Mouse (Mus musculus) forelimb bud, embryonic 11.5 days (tissue): ENCODE results near the gene Cldn13.
A peak's percentile ranks its signal among the peaks of the same experiment; 100 is the strongest.

Experiments used
- DNase-seq: peaks from one replicate; pipeline ENCODE4 v3.0.0-alpha.2; 2012; ENCODE audit warnings: low read depth, low spot score

The Cldn13 gene

GRCm38 (mm10) chr5:134892717-134893116 lies 22.6 kb downstream of the Cldn13 start:
- no peak for DNase-seq

DNA sequence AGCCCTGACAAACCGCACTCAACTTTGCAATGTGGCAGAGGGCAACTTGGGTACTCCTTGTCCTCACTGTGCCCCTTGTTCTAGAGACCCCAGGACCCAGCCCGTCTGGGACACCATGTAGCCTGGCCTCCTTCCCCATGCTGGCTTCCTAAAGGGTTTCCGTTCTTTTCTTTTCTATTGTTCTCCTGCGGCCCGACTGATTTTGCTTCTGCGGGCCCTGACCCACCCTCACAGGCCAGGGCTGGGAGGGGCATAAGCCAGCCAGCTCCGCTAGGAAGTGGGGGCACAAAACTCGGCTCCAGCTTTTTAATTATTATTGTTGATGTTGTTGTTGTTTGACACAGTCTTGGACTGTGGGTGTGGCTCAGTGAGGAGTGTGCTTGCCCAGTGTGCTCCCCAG lies 23.8 kb downstream of the Cldn13 start:
- DNase-seq: no peak

DNA sequence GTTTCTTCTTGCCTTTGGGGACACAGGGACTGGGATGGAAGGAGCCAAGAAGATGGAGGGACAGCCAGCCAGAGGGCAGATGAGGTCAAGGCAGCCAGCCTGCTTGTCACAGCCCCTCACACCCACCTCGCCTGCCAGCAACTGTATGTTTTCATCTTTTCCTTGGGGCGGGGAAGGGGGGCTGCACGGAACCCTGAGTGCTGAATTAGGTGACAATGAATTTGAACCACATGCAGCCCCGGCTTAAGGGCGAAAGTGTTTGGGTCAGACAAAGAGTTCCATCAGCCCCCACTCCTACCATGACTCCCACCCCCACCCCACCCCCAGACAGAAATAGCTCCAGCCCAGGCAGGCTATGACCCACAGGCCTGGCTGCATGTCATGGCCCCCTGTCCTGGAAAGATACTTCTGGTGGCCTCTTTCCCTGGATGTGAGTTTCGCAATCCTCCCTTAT lies 24.7 kb downstream of the Cldn13 start:
- no peak for DNase-seq

- no peak for DNase-seq
Measured at GRCm38 (mm10) chr5:134888505-134888904, 26.8 kb downstream of the Cldn13 start.

DNA sequence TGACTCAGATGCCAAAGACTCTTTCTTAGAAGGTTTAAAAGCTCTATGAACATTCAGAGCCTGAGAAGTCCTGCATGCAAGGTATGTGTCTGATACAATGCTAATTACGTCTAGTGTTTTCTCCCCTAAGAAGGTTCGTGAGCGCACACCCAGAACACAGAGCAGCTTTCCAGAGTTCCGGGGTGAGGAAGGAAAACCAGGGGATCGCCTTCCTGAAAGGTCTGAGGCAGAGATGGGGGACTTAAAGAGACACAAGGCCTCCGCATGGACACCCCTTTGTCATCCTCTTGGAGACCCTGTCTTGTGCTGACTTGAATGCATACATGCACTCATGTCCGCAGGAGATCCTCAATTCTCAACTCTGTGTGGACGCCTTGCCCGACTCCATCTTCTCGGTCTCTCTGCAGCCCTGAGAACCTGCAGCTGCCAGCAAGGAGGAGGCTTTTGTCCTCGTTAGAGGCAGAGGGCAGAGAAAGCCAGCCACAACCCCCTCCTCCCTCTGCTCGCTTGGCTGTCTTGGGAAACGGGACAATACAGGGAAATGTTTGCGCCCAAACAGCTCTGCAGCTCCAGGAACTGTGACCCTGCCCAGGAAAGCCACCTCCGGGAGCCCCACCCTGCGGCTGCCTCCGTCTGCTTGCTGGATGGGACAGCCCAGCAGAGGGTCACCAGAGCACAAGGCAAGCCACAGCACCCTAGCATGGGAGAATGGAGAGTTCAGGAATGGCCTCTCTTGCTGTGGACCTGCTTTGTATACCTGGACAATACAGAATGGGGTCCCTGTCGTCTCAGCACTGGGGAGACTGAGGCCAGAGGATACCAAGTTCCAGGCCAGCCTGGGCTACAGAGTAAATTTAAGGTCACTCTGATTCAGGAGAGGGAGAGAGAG lies 27.6 kb downstream of the Cldn13 start:
- no peak for DNase-seq

- DNase-seq: no peak
Measured at GRCm38 (mm10) chr5:134883077-134883476, 32.2 kb downstream of the Cldn13 start.

DNA sequence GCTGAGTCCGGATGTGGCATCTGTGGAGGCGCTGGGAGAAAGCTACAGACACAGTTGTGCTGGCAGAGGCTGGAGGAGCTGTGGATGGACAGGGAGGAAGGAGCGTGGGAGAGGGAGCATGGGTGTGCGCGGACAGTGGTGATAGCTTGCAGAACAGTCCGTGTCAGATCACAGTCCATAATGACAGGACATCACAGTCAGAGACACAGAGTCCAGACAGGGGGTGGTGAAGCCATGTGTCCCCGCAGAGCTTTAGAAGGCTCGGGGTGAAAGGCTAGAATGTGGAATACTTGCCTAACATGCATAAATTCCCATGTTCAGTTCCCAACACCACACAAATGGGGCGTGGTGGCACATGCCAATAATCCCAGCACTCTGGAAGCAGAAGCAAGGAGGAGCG lies 38.5 kb downstream of the Cldn13 start:
- DNase-seq: no peak

- DNase-seq: no peak
Measured at GRCm38 (mm10) chr5:134875245-134875644, 40.1 kb downstream of the Cldn13 start.

DNA sequence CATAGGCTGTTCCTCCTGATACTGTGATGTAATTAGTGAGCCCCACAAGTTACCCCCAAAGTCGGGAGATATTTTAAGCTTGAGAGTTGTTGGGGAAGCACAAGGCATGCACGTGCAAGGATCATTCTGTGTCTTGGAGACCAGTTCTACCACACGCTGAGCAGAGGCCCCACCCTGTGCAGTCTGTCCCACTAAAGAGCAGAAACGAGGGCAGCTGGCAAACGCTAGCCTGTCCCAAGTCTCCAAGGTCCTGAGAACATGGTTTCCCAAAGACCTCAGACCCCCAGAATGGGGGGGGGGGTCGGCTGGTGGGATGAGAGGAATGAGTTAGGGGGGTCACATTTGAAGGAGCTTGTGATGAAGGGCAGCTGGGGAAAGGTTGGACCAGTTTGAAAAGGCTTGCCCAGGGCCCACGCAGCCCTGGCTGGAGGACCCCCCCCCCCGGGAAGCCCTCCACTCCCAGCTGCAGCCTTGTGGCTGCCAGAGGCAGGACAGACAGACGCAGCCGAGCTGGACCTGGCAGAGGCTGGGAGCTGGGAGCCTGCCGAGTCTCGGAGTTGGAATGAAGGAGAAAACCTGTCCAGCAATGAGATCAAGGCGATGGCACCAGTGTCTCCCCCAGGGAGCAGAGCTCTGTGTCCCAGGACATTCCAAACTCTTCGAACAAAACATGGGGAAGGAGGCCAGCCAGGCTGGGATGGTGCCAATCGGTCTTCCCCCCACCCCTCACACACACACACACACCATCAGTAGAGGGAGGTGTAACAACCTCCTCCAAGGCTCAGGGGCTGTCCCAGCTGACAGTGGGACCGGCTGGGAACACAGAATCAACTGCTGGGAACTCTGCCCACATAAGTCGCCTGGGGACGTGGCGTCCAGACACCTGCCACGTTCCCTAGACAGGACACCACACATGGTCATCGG lies 41.1 kb downstream of the Cldn13 start:
- DNase-seq: no peak

- DNase-seq: no peak
Measured at GRCm38 (mm10) chr5:134873034-134873433, 42.3 kb downstream of the Cldn13 start.

DNA sequence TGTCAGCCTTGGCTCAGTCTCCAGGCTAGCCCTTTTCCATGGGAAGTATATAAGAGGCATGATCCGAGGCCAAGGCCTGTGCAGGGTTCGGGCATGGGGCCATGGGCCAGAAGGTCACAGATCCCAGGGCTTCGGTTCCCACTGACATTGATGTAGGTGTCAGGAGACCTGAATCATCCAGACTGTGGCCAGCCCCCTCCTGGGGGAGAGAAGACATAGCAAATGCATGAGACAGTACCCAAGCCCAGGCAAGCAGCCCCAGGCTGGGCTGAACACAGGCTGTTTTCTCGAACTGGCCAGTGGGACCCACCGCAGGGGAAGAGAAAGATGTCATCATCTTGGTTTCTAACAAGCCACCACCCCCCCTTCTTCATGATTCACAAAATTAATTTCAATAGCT lies 42.7 kb downstream of the Cldn13 start:
- no peak for DNase-seq

GRCm38 (mm10) chr5:134868506-134868905 lies 46.8 kb downstream of the Cldn13 start:
- DNase-seq: no peak

DNA sequence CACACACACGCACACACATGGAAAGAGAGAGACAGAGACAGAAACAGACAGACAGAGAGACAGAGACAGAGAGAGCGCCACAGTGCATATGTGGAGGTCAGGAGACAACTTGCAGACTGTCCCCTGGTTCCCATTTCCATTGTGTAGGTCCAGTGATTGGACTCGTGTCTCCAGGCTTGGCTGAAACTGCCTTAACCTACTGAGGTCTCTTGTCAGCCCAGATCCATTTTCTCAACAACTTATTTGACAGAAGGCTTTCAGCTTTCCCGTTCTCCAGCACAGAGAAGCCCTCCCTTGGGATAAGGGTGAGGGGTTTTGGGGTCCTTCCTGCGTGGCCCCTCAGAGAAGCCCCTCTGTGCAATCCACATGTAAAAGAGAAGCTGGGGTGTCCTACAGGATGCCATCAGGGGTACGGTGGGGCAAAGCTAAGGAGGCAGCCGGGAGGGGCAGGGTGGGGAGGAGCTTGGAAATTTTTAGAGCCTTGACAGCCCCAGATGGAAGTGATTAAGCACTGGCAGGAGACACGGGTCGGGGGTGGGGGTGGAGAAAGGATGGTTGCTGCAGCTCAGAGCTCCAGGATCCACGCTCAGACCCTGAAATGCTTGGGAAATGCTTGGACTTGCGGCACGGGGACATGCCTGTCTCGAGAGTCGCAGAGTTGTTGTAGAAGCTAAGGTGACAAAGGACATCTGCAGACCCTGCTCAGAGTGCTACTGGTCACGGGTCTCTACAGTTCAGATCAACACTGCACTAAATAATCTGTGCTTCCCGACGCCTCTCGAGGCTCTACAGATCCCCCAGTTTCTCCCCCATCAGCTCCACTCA lies 47.8 kb downstream of the Cldn13 start:
- DNase-seq: peak; percentile 67

DNA sequence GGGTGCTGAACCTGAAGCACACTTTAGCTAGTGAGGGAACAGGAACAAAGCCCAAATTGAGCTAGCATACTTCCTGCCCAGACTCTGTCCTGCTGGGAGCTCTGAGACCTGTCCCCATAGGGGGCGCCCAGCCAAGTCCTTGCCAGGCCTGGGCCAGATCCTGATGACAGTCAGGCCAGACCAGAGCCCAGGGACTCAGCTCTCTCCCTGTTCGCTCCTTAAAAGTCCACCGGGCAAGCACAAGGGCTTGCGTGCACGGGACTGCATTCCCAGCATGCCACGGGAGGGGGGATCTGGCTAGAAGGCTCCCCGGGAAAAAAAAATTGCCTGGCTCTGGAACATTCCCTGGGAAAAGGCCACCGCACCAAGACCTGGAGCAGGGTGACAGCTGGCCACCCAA lies 50.2 kb downstream of the Cldn13 start:
- no peak for DNase-seq
